Mouse (Mus musculus) hindbrain, embryonic 15.5 days (tissue): ENCODE data around the gene Gtpbp1. TPM values are rescaled to one million over a fixed set of nuclear protein-coding genes. Genes with fewer than 3 reads are reported as not detected.

Source experiments
- ATAC-seq: fragments of 200-750 bp; cut with Nextera tagmentation; 2 replicates; pipeline ENCODE4 v1.8.0; 2017; ENCODE audit warnings: low read depth, moderate number of reproducible peaks, moderate TSS enrichment; ENCODE audit not compliant: low FRiP score
- H3K27ac ChIP-seq: fragments of 300-500 bp; sonication (generic); replicated peaks from 2 replicates; pipeline ENCODE4 v1.5.1; 2015; ENCODE audit warnings: mild to moderate bottlenecking, inconsistent platforms
- H3K27me3 ChIP-seq: fragments of 300-500 bp; sonication (generic); 2 replicates; pipeline ENCODE4 v1.6.1; 2015; ENCODE audit warnings: control low read depth, inconsistent platforms
- H3K36me3 ChIP-seq: fragments of 300-500 bp; sonication (generic); 2 replicates; pipeline ENCODE4 v1.6.1; 2015; ENCODE audit warnings: control low read depth, inconsistent platforms
- H3K4me1 ChIP-seq: fragments of 300-500 bp; sonication (generic); replicated peaks from 2 replicates; pipeline ENCODE4 v1.6.1; 2015; ENCODE audit warnings: control low read depth, inconsistent platforms
- H3K4me2 ChIP-seq: fragments of 300-500 bp; sonication (generic); 2 replicates; pipeline ENCODE4 v1.6.1; 2015; ENCODE audit warnings: moderate library complexity, mild to moderate bottlenecking, inconsistent platforms
- H3K4me3 ChIP-seq: fragments of 300-500 bp; sonication (generic); 2 replicates; pipeline ENCODE4 v1.5.1; 2015; ENCODE audit warnings: mild to moderate bottlenecking, inconsistent platforms
- H3K9ac ChIP-seq: fragments of 300-500 bp; sonication (generic); 2 replicates; pipeline ENCODE4 v1.6.1; 2015; ENCODE audit warnings: inconsistent platforms
- H3K9me3 ChIP-seq: fragments of 300-500 bp; sonication (generic); 2 replicates; pipeline ENCODE4 v1.6.1; 2016; ENCODE audit warnings: control low read depth, inconsistent platforms
- WGBS: fragments of 180-500 bp; shearing (Covaris S2); methylation state at CpG from one replicate; pipeline ENCODE4 v1.1.7; 2015; 5-methylcytosine and 5-hydroxymethylcytosine counted together
- polyA plus RNA-seq: library from polyadenylated mRNA; unstranded; fragments of >200 nt; fragmentation: Nextera tagmentation; extraction: Ambion mirVana; gene quantifications from 2 replicates; pipeline ENCODE4 v1.2.1, GENCODE M21; 2015

Gene Gtpbp1
- polyA plus RNA-seq, 1 experiment from 2014 or later, result 50.1 TPM

GRCm38 (mm10) chr15:79697558-79698187 lies 7.0 kb downstream of the Gtpbp1 start:
- no peak overlapping the region for H3K4me3 ChIP-seq
- H3K4me2 ChIP-seq, result no peak overlapping the region
- peaks cover 6% of the 10 kb centered on the region; the same call in 1 of the 2 replicates for H3K36me3 ChIP-seq
- peak overlapping the region; percentile 43 for H3K27ac ChIP-seq
- peaks cover 21% of the 10 kb centered on the region for H3K4me1 ChIP-seq
- 72% methylated on average over 9 of the region's 9 CpGs for WGBS
- ATAC-seq, result no peak
- no peaks in the 10 kb centered on the region for H3K9me3 ChIP-seq
- no peaks in the 10 kb centered on the region for H3K27me3 ChIP-seq
- H3K9ac ChIP-seq, result no peak overlapping the region

GRCm38 (mm10) chr15:79706603-79707214 lies 16.1 kb downstream of the Gtpbp1 start:
- Histone ChIP-seq H3K36me3 (peaks cover 29% of the 10 kb centered on the region), H3K27ac (no peak overlapping the region)
- 87% methylated on average over 17 of the region's 17 CpGs for WGBS

GRCm38 (mm10) chr15:79708229-79708822 lies 17.7 kb downstream of the Gtpbp1 start:
- no peaks in the 10 kb centered on the region for H3K4me1 ChIP-seq
- H3K4me2 ChIP-seq, result no peak overlapping the region
- no peaks in the 10 kb centered on the region for H3K9me3 ChIP-seq
- no peak overlapping the region for H3K4me3 ChIP-seq
- WGBS, result 97% methylated on average over 5 of the region's 5 CpGs
- no peak overlapping the region for H3K9ac ChIP-seq
- H3K36me3 ChIP-seq, result peaks cover 37% of the 10 kb centered on the region
- no peak overlapping the region for H3K27ac ChIP-seq
- no peaks in the 10 kb centered on the region for H3K27me3 ChIP-seq
- ATAC-seq, result no peak

More at GRCm38 (mm10) chr15:79706603-79707214, 16.1 kb downstream of the Gtpbp1 start:
- Histone ChIP-seq H3K27me3 (no peaks in the 10 kb centered on the region), H3K4me1 (no peaks in the 10 kb centered on the region), H3K9ac (no peak overlapping the region), H3K4me2 (no peak overlapping the region), H3K9me3 (no peaks in the 10 kb centered on the region), H3K4me3 (no peak overlapping the region)
- ATAC-seq, result no peak

GRCm38 (mm10) chr15:79715646-79716045 lies 25.0 kb downstream of the Gtpbp1 start:
- Histone ChIP-seq H3K4me3 (no peak overlapping the region), H3K9me3 (no peaks in the 10 kb centered on the region), H3K27ac (no peak overlapping the region), H3K9ac (no peak overlapping the region), H3K4me2 (no peak overlapping the region), H3K4me1 (no peaks in the 10 kb centered on the region), H3K36me3 (peaks cover 69% of the 10 kb centered on the region), H3K27me3 (no peaks in the 10 kb centered on the region)
- no peak for ATAC-seq
- WGBS, result 92% methylated on average over 7 of the region's 7 CpGs

DNA sequence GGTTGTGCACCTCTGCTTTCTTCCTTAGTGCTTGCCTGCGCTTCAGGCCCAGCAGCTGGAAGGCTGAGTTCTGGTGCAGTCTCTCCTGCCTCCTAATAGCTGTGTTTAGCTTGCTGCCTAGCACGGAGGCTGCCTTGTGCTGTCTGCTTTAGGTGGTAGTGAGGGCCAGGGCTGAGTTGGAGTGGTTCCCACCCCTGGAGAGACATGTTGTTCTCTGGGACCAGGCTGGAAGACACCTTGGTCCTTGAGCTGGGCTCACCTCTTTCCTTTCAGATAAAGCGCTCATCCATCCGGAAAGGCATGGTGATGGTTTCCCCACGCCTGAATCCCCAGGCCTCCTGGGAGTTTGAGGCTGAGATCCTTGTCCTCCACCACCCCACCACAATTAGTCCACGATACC lies 26.1 kb downstream of the Gtpbp1 start:
- H3K9ac ChIP-seq, result no peak overlapping the region
- no peak overlapping the region for H3K4me2 ChIP-seq
- H3K27me3 ChIP-seq, result no peaks in the 10 kb centered on the region
- H3K4me3 ChIP-seq, result no peak overlapping the region
- WGBS, result 88% methylated on average over 6 of the region's 6 CpGs
- H3K27ac ChIP-seq, result no peak overlapping the region
- no peaks in the 10 kb centered on the region for H3K4me1 ChIP-seq
- ATAC-seq, result no peak
- no peaks in the 10 kb centered on the region for H3K9me3 ChIP-seq
- H3K36me3 ChIP-seq, result peaks cover 64% of the 10 kb centered on the region

- H3K4me2 ChIP-seq, result no peak overlapping the region
- H3K4me1 ChIP-seq, result no peaks in the 10 kb centered on the region
- no peak for ATAC-seq
- no peak overlapping the region for H3K4me3 ChIP-seq
- peaks cover 47% of the 10 kb centered on the region for H3K36me3 ChIP-seq
- no peak overlapping the region for H3K27ac ChIP-seq
- no peak overlapping the region for H3K9ac ChIP-seq
- no peaks in the 10 kb centered on the region for H3K9me3 ChIP-seq
- 91% methylated on average over 8 of the region's 8 CpGs for WGBS
- H3K27me3 ChIP-seq, result no peaks in the 10 kb centered on the region
These were observed 29.6 kb downstream of the Gtpbp1 start for GRCm38 (mm10) chr15:79720267-79720666.

DNA sequence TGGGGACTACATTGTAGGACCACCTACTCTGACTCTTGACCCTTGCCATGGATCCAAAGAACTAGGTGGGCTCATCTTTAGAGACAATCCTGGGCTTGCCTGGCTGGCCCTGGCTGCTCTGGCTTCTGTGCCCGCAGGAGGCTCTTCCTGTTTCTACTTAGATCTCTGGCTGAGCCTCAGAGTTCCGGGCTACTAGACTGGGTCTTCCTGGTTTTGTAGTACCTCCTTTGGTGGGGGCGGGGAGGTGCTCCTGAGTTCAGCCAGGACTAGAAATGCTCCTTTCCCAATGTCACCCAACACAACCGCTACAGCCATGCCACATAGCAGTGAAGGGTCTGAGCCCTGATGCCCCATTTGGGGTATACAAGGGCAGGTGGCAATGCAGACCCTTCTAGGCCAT lies 30.2 kb downstream of the Gtpbp1 start:
- Histone ChIP-seq H3K4me2 (no peak overlapping the region), H3K9me3 (no peaks in the 10 kb centered on the region), H3K4me3 (no peak overlapping the region), H3K36me3 (peaks cover 48% of the 10 kb centered on the region), H3K27ac (no peak overlapping the region), H3K9ac (no peak overlapping the region), H3K4me1 (no peaks in the 10 kb centered on the region), H3K27me3 (no peaks in the 10 kb centered on the region)
- ATAC-seq, result no peak
- WGBS, result 85% methylated on average over 4 of the region's 4 CpGs

DNA sequence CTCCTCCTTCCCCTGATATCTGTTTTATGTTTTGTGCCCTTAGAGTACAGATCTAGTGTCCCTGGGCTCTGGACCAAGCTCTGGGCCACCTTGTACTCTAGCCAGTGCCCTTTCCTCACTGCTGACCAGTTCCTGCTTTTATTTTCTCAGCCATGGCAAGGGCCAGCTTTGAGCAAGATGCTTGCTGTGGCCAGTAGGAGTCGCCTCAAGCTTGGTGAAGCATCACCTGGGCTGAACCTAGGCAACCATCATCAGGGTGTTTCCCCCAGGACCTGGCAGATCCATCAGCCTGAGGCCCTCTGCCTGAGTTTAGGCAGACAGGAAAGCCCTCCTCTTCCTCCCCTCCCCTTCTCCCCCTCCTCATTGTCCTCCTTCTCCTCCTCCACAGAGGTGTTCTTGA lies 32.8 kb downstream of the Gtpbp1 start:
- H3K4me1 ChIP-seq, result peaks cover 3% of the 10 kb centered on the region; the same call in 1 of the 2 replicates
- no peak for ATAC-seq
- H3K27me3 ChIP-seq, result no peaks in the 10 kb centered on the region
- no peak overlapping the region for H3K4me2 ChIP-seq
- no peak overlapping the region for H3K27ac ChIP-seq
- no peak overlapping the region for H3K9ac ChIP-seq
- H3K36me3 ChIP-seq, result peaks cover 56% of the 10 kb centered on the region
- WGBS, result 40% methylated on average over 1 of the region's 1 CpGs
- no peak overlapping the region for H3K4me3 ChIP-seq
- no peaks in the 10 kb centered on the region for H3K9me3 ChIP-seq

GRCm38 (mm10) chr15:79725190-79725789 lies 34.6 kb downstream of the Gtpbp1 start:
- Histone ChIP-seq H3K4me2 (no peak overlapping the region), H3K27ac (no peak overlapping the region), H3K9ac (no peak overlapping the region), H3K4me1 (peaks cover 3% of the 10 kb centered on the region; the same call in 1 of the 2 replicates), H3K9me3 (no peaks in the 10 kb centered on the region), H3K4me3 (no peak overlapping the region), H3K27me3 (no peaks in the 10 kb centered on the region), H3K36me3 (peaks cover 56% of the 10 kb centered on the region)
- no peak for ATAC-seq
- 93% methylated on average over 11 of the region's 11 CpGs for WGBS

GRCm38 (mm10) chr15:79727840-79728239 lies 37.2 kb downstream of the Gtpbp1 start:
- no peak for ATAC-seq
- no peak overlapping the region for H3K4me3 ChIP-seq
- H3K4me2 ChIP-seq, result no peak overlapping the region
- peak overlapping the region; percentile 30; the same call in 1 of the 2 replicates for H3K27ac ChIP-seq
- peaks cover 68% of the 10 kb centered on the region for H3K36me3 ChIP-seq
- no peaks in the 10 kb centered on the region for H3K27me3 ChIP-seq
- WGBS, result 79% methylated on average over 6 of the region's 6 CpGs
- no peak overlapping the region for H3K9ac ChIP-seq
- peaks cover 3% of the 10 kb centered on the region; the same call in 1 of the 2 replicates for H3K4me1 ChIP-seq
- H3K9me3 ChIP-seq, result no peaks in the 10 kb centered on the region

- 55% methylated on average over 5 of the region's 5 CpGs for WGBS
- H3K4me1 ChIP-seq, result peaks cover 3% of the 10 kb centered on the region; the same call in 1 of the 2 replicates
- no peak for ATAC-seq
- H3K36me3 ChIP-seq, result peaks cover 73% of the 10 kb centered on the region
- no peak overlapping the region for H3K4me3 ChIP-seq
- no peaks in the 10 kb centered on the region for H3K9me3 ChIP-seq
- peak overlapping the region; percentile 30; the same call in 1 of the 2 replicates for H3K27ac ChIP-seq
- H3K9ac ChIP-seq, result no peak overlapping the region
- H3K27me3 ChIP-seq, result no peaks in the 10 kb centered on the region
- no peak overlapping the region for H3K4me2 ChIP-seq
These were observed 37.7 kb downstream of the Gtpbp1 start for GRCm38 (mm10) chr15:79728311-79728710.
